Mouse (Mus musculus) 3T3-L1 (cell line): Measurements from ENCODE around the gene Dusp5.

Source experiments
- DNase-seq: peaks from one replicate; pipeline ENCODE4 v3.0.0-alpha.2; 2015; ENCODE audit warnings: low read depth, low spot score

Dusp5 gene

DNA sequence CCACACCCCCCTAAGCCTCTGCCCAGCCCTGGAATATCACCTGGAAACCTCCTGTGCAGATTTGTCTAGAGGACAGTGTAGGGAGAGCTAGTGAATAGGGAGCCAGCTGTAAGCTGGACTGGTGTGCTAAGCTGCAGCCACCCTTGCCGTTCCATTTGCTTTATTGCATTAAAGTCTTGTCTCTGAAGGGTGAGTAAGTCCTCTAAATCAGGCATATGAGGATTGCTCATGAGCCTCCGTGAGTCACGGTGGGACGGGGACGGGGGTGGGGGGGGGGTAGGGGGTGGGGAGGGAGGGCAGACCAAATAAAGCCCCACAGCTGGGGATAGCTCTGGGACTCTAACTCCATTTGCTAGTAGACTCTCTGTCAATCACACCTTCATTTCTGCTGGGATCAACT is 14.7 kb downstream of the Dusp5 start:
- DNase-seq, result peak; percentile 57

DNA sequence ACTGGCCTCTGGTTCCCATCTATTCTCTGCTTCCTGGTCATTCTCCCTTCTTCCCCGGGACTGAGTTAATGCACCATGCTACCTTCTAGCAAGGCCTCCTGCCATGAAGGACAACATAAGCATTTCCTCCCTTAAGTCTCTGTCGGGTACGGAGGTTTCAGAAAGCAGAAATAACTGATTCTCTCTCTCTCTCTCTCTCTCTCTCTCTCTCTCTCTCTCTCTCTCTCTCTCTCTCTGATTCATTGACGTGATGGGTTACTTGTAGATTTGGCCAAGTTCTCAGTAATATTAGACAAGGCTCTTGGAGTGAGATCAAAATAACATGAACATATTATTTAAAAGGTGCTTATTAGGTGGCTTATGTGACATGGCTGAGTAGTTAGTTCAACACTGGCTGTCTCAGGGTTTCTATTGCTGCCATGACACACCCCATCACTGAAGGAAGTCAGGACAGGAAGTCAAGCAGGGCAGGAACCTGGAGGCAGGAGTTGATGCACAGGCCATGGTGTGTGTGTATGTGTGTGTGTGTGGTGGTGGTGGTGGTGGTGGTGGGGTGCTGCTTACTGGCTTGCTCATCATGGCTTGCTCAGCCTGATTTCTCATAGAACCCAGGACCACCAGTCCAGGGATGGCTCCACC is 16.1 kb downstream of the Dusp5 start:
- DNase-seq, result no peak

DNA sequence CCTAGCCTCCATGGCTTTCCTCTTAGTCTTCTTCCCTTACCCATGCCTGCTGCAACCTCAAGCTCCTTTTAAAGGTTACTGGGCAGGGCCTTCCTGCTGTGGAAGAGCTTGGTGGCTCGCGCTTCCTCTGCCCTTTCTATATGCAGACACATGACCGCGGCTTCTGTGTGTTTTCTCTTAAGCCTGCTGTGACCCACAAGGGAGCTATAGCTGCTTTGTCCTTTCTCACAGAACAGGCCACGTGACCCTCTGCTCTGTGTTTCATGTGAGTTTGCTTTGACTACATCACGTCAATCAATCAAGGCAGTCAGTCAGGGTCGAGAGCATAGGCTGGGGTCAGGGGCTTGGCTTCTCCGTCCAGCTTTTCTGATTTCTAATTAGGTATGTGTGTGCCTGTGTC is 18.7 kb downstream of the Dusp5 start:
- DNase-seq, result no peak

DNA sequence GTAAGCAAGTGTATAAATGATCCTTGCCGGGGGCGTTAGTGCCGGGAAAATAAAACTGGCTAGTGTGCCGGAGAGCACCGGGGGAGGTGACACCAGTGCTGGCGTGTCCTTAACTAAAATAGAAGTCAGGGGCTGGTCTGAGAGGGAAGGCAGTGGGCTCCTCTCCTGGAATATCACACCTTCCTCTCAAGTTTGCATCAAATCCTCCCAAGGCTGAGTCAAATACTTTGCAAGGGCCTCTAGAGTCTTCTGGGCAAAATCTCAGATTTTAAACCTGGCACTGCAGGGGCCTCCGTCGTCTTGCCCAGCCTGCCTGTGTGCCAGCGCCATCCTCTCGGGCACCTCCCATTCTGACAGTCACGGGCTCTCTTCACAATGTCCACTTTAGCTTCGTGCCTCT is 22.1 kb downstream of the Dusp5 start:
- DNase-seq, result no peak

DNA sequence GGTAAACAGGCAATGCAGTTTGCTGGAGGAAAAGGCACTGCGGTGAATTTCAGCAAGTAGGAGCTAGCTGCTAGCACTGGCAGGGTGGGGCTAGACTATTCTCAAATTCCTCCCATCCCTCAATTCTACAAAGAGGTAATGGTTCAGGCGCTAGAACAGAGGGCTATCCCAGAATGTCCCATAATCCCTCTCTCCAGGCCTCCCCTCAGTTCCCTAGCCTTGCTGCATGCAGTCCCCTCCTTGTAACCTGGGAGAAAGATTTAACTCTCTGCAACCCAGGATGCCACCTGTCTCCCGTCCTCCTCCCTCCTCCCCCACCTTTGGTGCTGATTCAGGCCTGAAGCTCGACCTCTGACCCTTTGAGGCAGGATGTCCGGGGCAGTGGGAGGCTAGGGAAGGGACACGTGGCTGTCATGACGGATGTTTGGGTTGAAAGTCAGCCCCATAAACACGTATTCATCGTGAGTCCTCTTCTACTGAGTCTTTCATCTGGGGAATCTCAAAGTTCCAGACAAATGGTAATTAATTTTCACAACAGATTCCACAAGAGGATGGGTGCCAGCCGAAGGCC is 23.4 kb downstream of the Dusp5 start:
- peak; percentile 66 for DNase-seq

DNA sequence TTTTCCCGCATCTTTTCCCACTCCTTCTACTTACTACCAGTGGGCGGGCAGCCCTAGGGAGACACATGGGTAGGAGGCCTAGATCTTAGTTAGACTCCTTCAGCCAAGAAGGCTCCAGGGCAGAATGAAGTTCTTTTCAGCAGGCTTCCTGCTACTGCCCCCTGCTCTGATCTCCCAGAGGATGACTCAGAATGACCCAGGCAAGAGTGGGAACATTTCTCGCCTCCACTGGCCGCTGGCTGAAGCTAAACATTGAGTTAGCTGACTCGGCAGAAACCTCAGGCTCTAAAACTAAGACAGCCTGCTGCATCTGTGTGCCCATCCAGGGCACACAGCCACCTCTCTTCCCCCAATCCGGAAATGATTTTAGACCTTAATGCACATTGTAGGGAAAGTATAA is 23.9 kb downstream of the Dusp5 start:
- peak; percentile 97 for DNase-seq

DNA sequence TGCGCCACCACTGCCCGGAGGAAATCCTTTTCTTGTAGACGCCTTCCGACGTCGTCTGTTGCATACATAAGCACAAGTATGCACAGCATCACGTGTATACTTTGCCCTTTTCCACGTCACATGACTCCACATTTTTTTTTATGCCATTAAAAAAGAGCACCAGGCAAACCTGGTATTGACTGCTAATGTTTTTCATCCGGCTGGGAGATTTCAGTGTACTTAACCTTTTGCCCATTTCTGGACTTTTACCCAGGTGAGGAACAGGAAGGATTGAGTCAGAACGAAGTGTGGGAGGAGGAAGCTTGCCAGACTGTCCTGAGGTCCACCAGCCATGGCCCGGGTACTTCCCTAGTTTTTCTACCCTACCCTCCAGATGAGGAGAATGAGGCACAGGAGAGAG is 25.5 kb downstream of the Dusp5 start:
- DNase-seq, result peak; percentile 55

DNA sequence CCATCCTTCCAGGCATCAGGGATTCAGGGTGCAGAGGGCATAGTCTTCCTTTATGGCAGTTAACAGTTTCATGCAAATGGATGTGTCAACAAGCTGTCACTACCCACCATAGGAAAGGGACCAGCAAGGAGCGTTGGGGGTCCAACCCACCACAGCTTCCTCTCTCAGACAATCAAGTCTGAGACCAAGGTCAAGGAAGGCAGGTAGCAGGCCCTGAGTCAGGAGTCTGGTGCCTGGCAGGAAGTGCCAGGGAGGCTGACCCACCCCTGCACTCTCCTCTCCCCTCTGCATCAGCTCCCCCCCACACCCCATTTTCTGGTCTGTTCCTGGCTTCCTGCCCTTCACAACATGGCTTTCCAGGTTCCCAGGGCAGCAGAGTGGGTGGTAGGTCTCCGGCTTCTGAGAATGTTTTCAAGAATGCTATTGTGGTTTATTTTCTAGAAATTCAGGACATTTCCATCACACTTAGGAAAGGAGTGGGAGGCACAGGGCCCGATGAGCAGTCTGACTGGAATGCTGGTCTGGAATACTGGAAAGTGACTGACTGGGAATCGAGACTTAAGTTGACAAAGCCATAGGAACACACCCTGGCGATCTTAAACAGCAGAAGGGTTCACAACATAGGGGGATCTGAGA is 26.2 kb downstream of the Dusp5 start:
- DNase-seq, result peak; percentile 96

DNA sequence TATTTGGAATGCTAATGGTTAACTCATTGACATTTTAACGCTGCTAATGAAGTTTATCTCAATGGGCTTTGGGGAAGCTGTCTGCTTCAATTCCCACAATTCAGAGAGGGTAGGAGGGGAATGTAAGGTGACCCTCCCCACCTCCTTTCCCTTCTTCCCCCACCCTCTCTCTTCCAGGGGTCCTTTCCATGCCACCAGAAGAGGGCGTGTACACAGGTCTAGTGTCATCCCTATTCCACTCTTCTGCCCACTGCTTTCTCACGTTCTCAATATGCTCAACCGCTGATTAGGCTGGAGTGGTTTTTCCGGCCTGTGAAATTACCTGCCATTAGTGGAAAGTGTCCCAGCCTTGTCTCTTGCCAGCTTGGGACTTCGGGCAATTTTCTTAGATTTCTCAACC is 27.9 kb downstream of the Dusp5 start:
- no peak for DNase-seq

DNA sequence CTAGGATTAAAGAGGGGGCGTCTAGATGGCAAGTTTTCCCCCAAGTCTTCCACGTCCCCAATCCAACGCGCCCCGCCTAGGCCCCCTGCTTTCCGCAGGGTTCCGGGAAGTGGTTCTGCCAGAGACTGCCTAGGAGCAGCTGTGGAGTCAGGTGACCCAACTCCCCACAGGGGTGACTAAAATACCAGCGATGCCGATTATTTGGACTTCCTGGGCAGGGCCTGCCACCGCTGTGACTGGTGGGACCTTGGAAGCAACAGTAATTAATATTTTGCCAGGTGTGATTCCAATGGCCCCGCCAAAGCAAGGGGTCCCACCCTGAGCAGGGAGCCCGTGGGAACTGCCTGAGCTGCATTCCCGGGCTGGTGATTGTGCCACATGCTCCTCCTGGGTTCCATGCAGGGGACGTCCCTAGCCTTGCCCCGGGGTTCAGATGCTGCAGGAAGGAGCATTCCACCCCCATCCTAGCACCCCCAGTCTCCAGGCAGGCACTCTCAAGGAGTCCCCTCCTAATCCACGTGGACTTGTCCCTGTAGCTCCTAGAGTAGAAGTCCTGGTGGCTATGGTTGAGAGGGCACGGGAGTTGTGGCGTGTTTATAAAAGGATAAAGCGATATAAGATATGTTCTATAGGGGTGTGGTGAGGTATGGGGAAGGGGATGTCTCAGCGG is 28.5 kb downstream of the Dusp5 start:
- no peak for DNase-seq

DNA sequence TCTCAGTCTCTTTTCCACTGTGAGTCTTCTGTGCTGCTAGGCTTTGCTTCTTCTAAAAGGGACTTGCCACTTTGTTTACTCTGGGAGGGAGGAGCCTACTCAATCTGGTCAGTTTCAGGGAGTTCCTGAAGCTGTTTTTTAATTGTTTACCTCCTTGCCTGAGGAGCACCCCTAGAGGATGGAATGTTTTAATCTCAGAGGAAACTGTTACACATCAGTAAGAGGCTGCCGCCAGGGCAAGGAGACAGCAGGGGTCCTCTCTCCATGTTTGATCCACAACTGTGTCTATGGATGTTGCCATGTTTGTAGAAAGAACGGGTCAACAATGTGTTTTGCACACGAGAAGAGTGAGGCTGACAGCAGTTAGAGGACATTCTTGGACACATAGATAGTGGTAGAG is 31.5 kb downstream of the Dusp5 start:
- no peak for DNase-seq

DNA sequence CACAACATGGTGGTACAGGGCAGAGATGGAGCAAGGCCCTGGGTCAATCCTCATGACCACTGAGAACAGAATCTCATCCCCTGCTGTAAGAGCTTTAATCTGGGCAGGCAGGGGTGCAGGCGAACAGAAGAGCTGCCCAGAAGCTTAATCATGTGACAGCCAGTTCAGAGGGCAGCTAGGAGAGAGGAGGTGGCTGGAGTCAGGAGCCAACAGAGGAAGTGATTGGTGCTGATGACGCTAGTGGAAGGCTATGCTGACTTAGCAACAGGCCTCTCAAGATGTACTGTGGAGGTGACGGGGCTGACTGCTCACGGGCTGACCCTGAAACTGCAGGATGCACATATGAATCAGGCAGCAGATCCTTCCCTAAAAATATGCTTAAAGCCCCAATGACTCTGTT is 35.3 kb downstream of the Dusp5 start:
- no peak for DNase-seq

DNA sequence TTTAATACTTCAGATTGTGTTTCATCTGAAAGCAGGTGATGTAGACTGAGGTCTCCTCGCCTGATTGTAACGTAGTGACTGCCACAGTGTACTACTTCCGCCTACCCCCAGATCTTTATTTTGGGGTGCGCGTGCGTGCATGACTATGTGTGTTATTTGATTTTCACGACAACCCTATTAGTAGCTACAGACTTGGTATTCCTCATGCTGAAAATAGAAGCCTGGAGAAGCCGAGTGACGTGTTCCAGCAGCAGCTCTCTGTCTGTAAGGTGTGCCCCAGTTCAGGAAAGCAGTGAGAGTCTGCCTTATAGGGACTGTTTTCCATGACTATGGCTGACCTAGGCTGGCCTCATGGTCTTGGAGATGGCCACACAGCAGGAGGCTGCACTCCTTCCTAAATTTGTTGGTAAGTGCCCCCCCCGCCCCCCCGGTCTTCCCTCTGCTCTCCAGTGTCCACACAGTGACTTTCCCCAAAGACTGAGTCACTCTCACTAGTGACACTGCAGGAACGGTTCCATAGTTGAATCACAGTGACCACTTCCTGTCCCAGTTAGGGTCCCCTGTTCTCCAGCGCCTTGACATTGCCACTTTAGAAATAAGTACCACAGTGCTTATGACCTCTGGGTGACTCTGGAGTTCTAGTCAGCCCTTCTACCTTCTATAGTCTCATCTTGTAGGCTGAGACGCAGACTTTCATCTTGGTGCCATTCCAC is 36.8 kb downstream of the Dusp5 start:
- DNase-seq, result no peak

DNA sequence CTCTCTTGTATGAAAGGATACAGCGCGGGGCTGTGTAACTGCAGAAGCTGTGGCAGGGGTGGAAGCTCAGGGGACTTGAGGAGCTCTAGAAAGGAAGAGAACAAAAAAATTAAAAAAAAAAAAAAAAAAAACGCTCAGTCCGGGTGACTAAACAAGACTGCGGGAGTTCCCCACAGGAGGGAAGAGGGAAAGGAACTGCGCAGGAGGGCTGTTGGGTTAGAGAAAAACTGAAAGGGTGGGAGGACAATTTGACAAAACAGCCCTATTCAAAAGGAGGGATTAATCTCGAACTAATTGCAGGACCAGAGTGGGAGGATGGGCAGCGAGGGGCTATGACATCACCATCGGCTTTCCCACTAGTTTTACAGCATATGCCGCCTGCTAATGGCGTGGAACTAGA is 39.0 kb downstream of the Dusp5 start:
- DNase-seq, result no peak

DNA sequence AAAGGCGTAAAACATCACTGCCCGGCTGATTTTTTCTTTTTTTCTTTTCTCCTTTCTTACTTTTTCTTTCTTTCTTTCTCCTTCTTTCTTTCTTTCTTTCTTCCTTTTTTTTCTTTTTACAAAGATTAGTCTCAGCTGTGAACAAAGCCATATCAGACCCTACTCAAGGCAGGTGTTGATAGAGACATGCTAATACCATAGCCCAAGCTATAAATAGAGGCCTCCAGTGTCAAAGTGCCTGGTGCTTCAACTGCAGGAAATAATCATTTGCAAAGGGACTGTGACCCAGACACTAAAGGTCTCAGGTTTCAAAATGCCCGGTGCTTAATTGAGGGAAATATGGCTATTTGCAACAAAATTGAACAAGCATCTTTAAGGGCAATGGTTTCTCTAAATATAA is 39.6 kb downstream of the Dusp5 start:
- no peak for DNase-seq

DNA sequence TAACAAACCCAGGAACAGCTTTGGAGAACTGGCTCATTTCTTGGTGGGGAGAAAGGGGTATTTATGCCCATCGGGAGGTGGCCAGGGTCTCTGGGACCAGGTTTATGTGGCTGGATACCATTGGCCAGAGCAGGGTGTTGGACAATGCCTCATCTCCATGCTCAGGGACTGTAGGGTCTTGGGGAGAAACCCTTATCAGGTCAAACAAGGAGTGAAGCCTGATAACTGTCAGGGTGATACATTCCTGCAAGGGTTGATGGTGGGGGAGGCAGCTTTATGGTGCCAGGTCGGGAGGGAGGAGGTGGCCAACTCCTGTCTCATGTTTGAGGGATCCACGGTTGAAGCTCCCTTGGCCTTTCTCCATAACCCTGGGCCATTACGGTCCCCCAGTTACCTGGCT is 42.1 kb downstream of the Dusp5 start:
- DNase-seq, result no peak

DNA sequence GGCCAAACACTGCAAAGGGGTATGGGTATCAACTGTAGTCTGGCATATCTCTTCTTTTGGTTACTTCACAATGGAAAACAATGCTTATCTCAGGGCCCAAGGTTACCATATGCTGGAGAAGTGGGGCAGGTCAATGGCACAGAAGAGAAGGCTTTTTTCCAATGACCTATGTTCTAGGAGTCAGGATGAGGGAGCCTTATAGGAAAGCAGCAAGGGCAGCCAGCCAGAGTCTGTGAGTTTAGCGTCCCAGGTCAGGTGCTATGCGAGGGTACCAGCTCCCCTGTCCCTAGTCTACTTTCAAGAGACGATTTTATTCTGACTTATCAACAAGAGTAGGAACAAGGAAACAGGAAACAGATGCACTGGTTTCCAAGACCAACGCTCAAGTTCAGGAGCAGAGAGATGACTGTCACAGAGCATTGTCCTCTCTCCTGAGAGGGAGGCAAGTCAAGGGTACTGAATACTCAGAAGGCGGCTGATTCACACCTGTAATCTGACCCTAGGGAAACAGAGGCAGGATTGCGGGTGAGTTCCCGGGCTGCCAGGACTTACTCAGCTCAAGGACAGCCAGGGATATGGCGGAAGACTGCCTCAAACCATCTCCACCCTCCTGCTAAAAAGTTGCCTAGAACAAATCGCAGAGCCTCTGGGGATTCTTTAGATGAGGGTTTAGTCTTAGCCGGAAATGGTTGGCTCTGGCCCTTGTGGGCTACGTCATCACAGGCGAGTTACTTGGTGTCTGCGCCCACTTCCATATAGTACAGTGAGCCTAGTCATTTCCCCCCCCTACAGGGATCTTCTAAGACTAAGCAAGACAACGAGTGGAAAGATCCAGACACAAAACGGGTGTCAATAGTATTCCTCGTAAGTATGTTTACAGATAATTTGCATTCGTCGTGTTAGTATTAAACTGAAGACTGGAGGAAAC is 42.9 kb downstream of the Dusp5 start:
- no peak for DNase-seq

DNA sequence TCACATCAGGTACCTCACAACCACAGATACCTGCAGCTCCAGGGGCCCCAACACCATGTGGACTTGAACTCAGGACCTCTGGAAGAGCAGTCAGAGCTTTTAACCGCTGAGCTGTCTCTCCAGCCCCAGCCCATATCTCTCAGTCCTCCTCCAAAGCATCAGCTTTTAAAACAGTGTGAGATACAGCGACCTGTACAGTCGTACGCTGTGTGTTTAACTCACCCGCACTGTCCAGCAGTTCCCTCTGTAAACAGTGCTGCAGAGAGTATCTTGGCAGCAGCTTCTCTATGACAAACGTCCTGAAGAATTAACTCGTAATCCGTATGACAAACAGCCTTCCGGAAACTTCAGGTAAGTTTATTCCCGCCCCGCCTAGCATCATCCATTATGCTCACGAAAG is 43.7 kb downstream of the Dusp5 start:
- DNase-seq, result no peak

DNA sequence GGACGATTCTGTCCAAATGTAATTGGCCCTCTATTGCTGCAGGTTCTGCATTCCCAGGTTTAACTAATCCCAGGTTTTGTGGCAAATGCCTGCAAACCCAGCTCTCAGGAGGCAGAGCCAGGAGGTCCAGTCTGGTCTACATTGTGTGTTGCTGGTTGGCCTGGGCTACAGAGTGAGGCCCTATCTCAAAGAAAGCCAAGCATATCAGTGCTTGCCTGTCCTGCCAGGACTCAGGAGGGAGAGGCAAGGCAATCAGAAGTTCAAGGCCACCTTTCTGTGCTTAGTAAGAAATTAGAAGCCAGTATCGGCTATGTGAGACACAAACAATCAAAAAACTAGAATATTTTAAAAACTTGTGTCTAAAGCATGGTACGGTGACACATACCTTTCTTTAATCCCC is 44.2 kb downstream of the Dusp5 start:
- DNase-seq, result no peak

DNA sequence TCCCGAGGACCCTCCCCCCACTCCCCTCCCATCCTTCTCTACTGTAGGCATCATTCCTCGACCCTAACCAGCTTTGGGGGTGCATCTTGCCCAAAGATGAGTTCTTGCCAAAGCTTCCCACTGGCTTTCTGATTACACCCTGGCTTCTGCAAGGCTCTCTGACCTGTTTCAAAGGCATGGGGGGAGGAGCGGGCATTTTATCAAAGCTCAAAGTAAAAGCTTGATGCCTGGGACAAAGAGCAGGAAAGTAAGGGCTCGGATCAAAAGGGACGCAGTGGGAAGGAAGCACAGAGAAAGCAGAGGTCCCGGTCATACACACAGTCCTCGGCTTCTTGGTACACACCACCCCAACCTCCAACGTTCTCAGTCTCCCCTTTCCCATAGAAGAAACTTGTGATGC is 45.2 kb downstream of the Dusp5 start:
- DNase-seq, result no peak

DNA sequence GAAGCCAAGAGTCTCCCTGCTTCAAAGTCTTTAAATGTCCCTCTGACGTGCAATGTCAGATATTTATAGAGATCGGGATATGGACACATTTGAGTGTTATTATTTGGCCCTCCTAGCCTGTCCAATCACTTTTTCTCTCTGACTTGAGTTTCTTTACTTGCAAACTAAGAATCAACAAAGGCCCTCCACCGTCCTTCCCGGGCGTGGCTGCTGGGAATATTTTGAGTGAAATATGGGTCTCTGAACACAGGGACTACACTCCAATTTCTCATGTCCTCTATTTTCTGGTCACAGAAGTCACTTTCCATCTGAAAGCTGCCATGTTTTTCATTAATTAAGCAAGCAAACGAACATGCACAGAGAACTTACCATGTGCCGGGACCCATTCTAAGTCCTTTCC is 45.6 kb downstream of the Dusp5 start:
- DNase-seq, result no peak
